Mouse (Mus musculus) CH12F3 (cell line): ENCODE measurements around the gene Igsf6.
"Not testable (repeated sequence)": the region's sequence is repeated elsewhere in the genome, so short reads cannot be mapped to it uniquely, and the experiment has no call there.

ENCODE experiments used
- in situ Hi-C: fragments of 300-500 bp; cut with MboI; formaldehyde crosslinking; loops from 2 replicates; pipeline ENCODE4 v1.14.3; 2020; ENCODE audit warnings: low sequenced_read_pairs

The Igsf6 gene

DNA sequence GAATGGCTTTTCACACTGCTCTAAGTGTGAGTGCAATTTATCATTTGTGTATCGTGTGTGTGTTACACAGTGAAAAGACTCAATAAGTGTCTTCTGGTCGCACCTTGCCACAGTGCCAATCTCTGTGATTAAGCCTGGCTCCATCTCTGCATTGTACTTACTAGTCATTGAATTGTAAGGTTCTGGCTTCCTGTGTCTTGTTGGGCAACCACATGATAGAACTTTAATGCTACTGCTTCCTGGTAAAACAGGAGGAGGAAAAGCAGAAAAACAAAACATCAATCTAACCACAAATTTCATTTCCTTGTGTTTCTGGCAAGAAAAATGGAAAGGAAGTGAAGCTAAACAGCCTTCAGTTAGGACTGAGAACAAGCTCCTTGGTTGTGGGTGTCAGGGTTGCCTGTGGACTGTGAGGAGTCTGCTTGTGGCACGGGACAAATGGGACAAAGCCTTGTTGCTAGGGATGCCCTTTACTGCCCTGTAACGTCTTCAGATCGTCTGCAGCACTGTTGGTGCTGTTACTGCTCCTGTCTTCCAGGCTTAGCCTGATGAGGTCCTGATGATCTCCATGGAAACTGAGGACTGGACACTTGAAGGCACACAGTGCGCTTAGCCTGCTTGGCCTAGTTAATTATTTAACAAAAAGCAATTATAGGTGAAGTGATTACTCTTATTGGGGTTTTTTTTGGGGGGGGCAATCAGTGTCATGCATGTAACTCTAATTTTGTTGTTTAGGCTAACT, 14.7 kb downstream of the Igsf6 start:
- in situ Hi-C loops, result loop anchor here (10.0 kb wide), 1 partner anchor 125 kb away; no protein-coding TSS in a partner anchor

DNA sequence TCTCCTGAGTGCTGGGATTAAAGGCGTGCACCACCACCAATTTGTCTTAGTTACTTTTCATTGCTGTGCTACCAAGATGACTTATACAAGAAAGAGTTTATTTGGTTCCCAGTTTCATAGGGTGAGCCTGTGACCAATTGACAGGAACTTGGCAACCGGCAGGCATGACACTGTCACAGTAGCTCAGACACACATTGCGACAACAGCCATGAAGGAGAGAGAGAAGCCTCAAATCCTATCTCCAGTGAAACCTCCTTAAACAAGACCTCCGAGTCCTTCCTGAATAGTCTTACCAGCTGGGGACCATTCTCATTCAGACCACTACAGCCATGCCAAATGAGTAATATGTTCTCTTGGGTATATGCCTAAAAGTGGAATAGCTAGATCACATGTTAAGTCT, 21.3 kb downstream of the Igsf6 start:
- in situ Hi-C loops, result no loop called here

DNA sequence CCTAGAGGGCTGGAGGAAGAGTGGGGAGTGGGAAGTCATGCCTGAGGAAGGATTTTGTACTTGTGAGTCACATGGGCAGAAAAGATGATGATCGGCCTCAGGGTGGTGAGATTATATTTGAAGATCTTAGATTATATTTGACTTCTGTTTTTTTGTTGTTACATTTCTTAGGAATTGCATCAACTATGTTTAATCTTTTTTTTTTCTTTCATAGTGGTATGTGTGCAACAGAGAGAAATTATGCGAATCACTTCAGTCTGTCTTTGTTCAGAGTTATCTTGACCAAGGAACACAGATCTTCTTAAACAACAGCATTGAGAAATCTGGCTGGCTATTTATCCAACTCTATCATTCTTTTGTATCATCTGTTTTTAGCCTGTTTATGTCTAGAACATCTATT, 26.7 kb downstream of the Igsf6 start:
- in situ Hi-C loops, result no loop called here

DNA sequence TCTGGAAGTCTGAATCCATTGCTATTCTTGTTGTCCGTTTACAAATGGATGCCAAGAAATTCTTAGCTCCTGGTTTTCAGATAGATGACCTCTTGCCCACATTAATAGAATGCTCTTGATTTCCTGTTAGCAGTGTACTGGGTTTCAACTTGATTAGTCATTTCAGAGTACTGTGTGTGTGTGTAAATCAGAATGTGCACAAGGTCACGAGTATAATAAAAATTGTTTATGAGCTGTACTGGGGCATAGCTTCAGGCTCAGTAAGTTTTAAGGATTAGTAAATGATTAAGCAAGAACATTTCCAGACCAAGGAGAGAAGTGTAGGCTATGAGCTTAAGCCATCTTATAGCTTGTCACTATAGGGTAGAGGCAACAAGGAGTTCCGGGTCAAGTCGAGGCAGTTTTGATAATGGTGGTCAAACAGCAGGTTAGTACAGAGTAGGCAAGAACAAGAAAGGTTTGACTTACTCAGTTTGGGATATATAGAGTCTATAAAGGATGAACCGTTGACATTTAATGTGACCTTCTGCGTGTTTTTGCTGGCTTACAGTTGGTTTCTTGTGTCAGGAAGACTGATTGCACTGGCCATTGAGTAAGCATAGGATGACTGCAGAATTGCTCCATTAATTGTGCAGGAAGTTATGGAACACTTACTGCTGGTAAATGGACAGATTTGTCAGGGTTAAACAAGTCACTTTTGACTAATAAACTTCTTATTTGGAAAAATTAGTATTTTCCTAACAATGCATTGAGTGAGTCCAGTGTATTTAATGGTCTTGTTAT, 28.5 kb downstream of the Igsf6 start:
- in situ Hi-C loops, result no loop called here

DNA sequence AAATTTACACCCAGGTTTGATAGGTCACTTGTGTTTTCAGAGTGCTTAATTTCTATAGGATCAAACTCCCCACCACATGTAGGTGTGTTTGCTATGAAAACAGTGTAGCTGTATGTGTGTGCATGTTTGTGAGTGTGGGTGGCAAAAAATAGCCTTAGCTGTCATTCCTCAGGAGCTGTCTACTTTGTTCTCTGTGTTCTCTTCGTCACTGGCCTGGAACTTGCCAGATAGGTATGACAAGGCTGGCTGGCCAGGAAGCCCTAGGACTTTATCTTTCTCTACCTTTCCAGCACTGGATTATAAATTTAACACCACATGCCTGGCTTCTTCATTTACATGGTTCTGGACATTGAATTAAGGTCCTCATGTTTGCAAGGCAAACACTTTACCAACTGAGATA, 30.1 kb downstream of the Igsf6 start:
- in situ Hi-C loops, result no loop called here

DNA sequence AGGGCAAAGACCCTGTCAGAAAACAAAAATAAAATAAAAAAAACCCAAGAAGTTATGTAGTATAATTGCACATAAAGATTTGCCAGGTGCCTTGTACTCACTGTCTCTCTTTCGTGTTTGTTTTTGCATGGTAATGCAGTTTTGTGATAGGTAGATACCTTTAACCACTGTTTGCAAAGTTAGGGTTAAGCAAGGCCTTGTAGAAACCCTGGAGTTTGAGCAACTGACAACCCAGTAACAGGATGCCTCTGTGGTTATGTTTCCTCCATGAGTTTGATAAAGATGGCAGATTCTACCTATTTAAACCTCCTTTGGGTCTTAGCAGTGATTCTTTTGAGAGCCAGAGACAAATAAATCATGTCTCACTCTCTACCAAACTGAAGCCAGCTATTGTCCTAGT, 30.9 kb downstream of the Igsf6 start:
- in situ Hi-C loops, result no loop called here

DNA sequence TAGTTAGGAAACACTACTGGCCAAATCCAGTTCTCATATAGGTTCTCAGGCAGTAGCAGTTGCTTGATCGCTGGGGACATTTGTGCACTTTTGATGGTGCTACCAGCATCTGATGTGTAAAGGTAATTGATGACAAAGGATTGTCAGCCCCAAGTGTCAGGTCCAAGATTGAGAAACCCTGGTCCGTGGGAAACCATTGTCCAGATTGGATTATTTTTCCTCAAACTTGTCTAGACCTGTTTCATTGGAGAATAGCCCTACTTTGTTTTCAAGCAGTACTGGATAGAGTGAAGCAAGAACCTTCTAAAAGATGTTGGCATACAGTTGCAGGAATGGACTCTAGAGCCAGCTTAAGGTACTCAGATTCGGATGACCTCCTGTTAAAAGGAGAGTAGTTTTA, 31.4 kb downstream of the Igsf6 start:
- in situ Hi-C loops, result no loop called here

DNA sequence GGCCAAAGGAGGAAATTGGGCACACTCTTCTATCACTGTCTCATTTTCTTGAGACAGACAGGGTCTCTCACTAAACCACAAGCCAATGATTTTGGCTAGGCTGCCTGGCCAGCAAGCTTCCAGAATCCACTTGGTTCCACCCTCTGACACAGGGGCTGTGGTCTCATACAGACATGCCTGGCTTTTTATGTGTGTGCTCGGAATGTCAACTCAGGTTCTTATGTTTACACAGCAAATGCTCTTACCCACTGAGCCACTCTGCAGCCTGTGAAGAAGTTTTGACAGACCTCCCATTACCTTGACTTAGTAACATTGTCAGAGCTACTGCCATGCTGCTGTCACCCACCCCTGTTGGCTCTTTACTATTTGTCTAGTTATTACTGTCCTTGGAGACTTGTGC, 32.4 kb downstream of the Igsf6 start:
- in situ Hi-C loops, result no loop called here

DNA sequence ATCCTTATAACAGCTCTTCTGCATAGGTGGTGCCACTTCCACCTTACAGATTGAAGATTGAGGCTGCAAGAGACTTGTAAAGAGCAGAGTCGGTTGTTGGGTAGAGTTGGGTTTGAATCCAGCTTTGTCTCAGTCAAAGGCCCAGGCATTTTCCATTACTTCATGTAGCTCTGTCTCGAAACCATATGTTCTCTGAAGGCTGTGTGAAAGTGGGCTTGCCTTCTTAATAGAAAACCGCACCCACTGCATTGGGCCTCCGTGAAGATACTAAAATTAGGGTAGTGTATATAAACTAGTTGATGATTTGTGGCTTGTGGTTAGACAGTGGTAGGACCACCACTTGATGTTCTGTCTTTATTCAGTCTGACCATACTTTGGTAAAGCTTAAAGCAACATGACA, 33.8 kb downstream of the Igsf6 start:
- in situ Hi-C loops, result no loop called here

DNA sequence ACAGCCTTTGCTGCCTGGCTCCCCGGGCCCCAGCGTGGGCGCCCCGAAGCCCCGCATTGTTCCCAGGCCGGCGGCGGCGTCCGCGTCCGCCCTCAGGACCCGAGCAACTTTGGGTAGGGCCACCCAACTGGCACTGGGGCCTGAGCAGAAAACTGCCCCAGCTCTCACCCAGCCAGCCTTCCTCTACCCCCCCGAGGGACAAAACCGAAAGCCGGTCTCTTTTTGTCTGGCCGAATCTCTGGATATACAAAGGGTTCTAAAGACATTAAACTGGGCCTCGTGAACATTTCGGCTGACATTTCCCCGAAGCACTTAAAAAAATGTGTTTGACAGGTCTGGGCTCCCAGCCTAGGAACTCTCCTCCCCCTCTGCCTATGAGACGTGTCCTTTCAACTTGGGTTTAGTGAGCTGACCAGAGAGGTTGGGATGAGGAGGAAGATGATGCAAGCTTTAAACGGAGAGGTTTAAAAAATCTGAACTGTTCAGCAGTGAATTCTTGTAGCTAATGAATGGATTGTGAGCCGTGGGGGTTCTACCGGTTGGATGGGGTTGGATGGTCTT, 39.1 kb downstream of the Igsf6 start:
- in situ Hi-C loops, result no loop called here

DNA sequence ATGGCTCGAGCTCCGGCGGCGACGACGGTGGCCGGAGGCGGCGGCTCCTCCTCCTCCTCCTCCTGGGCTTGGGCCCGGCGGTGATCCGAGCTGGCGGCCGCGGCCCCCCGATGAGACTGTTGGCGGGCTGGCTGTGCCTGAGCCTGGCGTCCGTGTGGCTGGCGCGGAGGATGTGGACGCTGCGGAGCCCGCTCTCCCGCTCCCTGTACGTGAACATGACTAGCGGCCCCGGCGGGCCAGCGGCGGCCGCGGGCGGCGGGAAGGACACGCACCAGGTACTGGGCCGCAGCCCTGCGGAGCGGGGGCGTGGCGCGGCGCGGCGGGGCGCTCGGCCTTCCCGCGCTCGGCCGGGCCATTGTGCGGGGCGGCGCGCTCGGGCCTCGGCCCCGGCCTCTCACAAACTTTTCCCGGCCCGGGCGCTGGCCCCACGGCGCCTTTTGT, 39.7 kb downstream of the Igsf6 start:
- in situ Hi-C loops, result no loop called here

DNA sequence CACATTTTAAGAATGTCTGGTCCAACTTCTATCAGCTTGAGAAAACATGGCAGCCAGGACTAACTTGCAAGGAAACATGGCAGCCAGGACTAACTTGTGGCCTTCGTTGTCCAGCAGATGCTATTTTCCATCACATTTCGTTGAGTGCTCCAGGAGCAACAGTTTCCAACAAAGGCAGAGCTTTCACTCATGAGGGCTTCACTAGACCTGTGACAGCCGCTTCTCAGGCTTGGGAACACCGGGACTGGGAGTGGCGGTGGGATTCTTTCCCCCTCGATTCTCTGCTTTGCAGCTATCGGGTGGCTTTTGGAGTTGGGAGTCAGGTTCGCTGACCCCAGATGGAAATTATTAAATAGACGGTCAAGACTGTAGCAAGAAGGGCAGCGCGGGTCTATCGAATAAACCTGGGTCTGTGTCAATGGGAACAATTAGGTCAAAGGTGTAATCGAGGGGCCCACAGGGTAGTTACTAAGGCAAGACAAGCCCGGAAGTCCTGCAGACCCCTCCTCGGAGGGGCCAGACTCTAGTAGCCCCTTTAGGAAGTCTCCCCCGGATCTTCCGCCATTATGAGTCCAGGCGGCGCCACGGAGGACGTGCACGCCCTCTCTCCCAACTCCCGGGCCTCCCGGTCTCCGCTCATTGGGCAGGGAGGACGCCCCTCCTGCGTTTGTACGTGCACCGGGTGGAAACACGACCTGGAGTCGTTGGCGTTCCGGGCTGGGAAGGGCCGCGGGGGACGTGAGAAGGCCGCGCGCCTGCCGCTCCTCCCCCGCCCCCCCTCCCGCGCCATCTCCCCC, 40.3 kb downstream of the Igsf6 start, which contains the start of gene Mettl9:
Gene Mettl9, plus strand, starts transcription at position 590 of the 797 bp plus-strand sequence.
- in situ Hi-C loops, result no loop called here

DNA sequence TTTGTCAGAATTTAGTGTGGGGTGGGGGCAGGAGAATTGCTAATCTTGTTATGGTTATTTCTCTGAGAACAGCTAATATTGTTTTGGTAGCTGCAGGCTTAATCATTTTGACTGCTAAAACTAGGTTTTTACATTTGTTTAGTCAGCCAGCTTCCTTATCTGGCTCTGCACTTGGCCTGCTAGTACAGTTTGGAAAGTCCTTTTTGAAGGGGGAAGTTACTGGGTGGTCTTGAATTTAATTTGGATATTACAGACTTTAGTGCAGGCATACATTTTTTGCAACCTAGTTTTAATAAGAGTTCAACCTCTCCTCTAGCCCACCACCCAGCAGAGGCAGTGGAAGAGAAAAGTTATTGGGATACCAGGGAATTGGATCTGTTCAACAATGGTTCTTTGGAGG, 44.4 kb downstream of the Igsf6 start:
- in situ Hi-C loops, result not testable (repeated sequence)

DNA sequence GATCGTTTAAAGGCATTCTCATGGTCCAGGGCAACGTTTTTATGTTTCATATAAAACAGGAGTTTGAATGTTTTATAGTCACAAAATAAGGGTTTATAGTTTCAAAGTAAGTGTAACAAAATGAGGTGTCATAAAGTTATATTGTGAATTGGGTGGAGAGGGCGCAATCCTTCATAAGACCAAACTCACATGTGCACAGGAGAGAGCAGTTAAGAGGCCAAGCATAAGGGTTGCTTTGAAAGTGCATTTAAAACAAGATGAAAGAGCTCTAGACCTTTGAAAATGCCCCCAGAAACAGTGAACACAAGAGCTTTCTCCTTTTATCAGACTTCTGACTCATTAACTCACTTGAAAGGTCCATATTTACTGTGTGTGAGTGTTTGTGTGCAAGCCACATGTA, 48.1 kb downstream of the Igsf6 start:
- in situ Hi-C loops, result no loop called here

DNA sequence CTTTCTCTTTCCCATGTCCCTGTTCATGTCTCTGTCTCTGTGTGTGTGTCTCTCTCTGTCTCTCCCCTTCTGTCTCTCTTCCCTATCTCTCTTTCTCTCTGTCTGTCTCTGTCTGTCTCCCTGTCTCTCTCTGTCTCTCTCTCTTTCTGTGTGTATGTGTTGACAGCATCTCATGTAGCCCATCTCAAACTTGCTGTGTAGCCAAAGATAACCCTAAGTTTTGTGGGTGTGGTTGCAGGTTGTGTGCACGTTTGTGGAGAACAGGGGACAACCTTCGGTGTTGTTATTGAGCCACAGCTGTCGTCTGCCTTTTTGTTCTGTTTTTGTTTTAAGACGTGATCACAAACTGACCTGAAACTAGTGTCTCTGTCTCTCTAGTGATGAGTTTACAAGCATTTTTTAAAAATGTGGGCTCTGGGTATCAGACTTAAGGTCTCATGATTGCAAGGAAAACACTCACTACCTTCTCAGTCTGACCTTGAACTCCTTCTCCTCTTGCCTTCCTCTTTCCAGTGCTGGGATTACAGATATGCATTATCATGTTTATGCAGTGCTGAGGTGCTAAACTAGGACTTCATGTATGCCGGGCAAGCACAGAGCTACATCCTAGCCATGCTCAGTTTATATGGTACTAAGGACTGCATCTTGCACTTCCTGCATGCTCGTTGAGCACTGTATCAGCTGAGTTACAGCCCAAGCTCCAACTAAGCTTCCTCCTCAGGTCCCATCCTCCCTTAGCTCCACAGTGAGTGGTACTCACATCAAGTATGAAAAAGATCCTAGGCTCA, 49.0 kb downstream of the Igsf6 start:
- in situ Hi-C loops, result no loop called here

DNA sequence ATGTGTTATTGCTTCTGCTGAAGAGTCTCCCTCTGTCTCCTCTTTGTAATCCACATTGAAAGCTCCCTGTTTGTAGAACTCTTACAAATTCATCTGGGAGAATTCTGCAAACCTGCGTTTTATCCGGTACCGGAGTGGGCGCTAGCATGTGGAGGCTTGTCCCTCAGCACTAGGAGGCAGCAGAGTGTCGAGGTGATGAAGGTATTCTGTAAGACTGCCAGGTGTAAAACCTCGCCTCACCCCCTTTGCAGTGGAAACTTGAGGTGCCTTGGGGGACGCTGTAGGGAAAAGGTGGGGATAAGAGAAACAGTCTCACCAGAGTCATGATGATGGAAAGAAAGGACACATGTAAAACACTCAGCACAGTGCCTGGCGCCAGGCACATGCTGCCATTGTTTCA, 54.1 kb downstream of the Igsf6 start:
- in situ Hi-C loops, result no loop called here

DNA sequence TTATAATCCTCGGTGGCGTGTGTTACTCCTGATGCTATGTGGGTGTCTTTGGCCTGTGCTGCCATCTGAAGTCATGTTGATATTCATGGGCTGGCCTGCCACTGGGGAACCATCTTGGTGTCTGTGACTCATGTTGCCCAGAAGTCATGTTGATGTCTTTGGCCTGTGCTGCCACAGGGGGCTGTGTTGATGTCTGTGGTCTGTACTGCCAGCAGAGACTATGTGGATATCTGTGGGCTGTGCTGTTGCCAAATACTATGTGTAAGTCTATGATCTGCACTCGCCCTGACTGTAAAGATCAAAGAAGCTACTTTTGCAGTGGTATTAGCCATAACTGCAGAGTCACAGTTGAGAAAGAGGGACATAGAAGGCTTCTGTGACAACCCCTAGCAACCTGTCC, 55.6 kb downstream of the Igsf6 start:
- in situ Hi-C loops, result no loop called here

DNA sequence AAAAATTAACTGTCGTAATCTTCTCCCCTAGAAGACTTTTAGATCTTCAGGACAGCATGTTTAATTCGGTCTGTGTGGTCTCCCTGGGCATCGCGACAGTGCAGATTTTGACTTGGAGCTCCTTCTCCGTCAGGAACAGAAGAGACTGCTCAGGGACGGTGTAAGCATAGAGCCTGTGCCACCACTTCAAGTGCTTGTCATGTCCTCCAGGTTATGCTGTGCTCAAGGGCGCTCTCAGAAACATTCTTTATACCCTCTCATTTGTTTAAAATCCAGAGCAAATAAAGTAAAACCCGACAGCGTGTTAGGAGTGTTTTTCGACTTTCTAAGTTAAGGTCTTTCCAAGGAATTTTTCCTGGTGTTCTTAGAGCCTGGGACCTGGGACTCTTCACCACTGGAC, 59.9 kb downstream of the Igsf6 start:
- in situ Hi-C loops, result no loop called here
